Mouse (Mus musculus) embryo, embryonic 11.5 days (tissue): ENCODE data around the gene Als2cl.
A peak's percentile ranks its signal among the peaks of the same experiment; 100 is the strongest.

Experiments
- DNase-seq: peaks from one replicate; pipeline ENCODE4 v3.0.0-alpha.2; 2012; ENCODE audit warnings: low read depth, low spot score

Gene Als2cl

GRCm38 (mm10) chr9:110916786-110917185, 37.1 kb downstream of the Als2cl start, which contains the start of gene Fam240a:
TSS of gene Fam240a (minus strand) at chr9:110916861.
- no peak for DNase-seq

- DNase-seq: no peak
Observed at GRCm38 (mm10) chr9:110920665-110921419, 41.2 kb downstream of the Als2cl start.

- peak; percentile 62 for DNase-seq
Observed at GRCm38 (mm10) chr9:110922759-110923158, 43.1 kb downstream of the Als2cl start.

GRCm38 (mm10) chr9:110931573-110931972, 51.9 kb downstream of the Als2cl start:
- DNase-seq: no peak

- no peak for DNase-seq
Observed at GRCm38 (mm10) chr9:110933850-110934437, 54.3 kb downstream of the Als2cl start.

GRCm38 (mm10) chr9:110935941-110936340, 56.3 kb downstream of the Als2cl start:
- no peak for DNase-seq

GRCm38 (mm10) chr9:110937506-110938490, 58.1 kb downstream of the Als2cl start:
- DNase-seq: no peak

- DNase-seq: no peak
Observed at GRCm38 (mm10) chr9:110944265-110944664, 64.6 kb downstream of the Als2cl start.

GRCm38 (mm10) chr9:110945343-110945742, 65.7 kb downstream of the Als2cl start:
- no peak for DNase-seq

- DNase-seq: no peak
Observed at GRCm38 (mm10) chr9:110945926-110946325, 66.3 kb downstream of the Als2cl start, which contains the start of gene Tdgf1. TSS of gene Tdgf1 (minus strand) at chr9:110946158.

- no peak for DNase-seq
Observed at GRCm38 (mm10) chr9:110946548-110947044, 66.9 kb downstream of the Als2cl start.

- DNase-seq: no peak
Observed at GRCm38 (mm10) chr9:110947261-110947661, 67.6 kb downstream of the Als2cl start.

- DNase-seq: no peak
Observed at GRCm38 (mm10) chr9:110947900-110948299, 68.2 kb downstream of the Als2cl start.

- DNase-seq: no peak
Observed at GRCm38 (mm10) chr9:110948813-110949310, 69.2 kb downstream of the Als2cl start.

GRCm38 (mm10) chr9:110950109-110950508, 70.4 kb downstream of the Als2cl start:
- no peak for DNase-seq
